Mouse (Mus musculus) megakaryocyte, embryonic 14.5 days (primary cell): ENCODE data around the gene Ripor2.

Experiments used
- FLI1 ChIP-seq: IDR thresholded peaks from 2 replicates; pipeline ENCODE4 v1.6.1; 2012; ENCODE audit warnings: low read length, inconsistent platforms, mixed read lengths
- GATA1 ChIP-seq: IDR thresholded peaks from 3 replicates; pipeline ENCODE4 v1.6.1; 2012; ENCODE audit warnings: mixed read lengths, low read length, inconsistent platforms, borderline replicate concordance

DNA sequence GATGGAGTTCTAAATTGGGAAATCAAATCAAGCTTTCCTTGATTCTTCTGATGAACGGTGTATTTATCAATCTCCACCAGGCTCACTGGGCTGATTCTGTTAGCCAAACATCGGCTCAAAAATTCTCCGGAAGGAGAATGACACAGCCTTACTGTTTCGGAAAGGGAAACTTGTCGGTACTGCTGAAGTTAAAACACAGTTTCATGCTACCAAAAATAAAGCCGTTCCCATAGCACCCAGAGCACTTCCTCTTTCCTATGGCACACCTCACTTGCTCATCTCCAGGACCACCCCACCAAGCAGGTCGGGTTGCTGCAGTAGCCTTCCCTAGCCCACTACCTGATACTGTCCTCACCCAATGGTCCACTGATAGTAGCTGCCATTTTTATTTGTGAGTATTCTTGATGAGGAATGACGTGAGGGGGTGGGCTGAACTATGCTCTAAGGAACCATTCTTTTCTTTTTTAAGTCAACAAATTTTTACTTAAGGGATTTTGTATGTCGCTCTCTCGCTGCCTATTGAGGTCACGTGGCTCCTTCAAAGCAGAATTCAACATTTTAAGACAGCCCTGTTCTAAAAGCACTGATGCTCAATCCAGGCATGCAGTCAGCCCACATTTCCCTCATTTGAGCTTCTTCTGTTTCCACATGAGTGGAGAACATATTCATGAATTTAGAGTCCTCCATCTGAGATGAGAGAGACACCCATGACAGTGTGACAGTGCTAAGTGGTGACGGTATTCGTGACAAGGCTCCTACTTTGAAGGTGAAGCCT is 52.5 kb downstream of the Ripor2 start:
- TF ChIP-seq GATA1 (no peak), FLI1 (no peak)
